Mouse (Mus musculus) heart, postnatal 0 days (tissue): Measurements from ENCODE around the gene Ulk4.

Source experiments
- CTCF ChIP-seq: IDR thresholded peaks from 2 replicates; pipeline ENCODE4 v1.5.1; 2016; ENCODE audit warnings: antibody characterized with exemption, control low read depth, low read depth
- EP300 ChIP-seq: IDR thresholded peaks from 2 replicates; pipeline ENCODE4 v1.6.1; 2016; ENCODE audit warnings: antibody characterized with exemption, low read depth

GRCm38 (mm10) chr9:120932371-120932770, 344.6 kb downstream of the Ulk4 start:
- TF ChIP-seq CTCF: no peak
- no peak for TF ChIP-seq EP300
